In the genomic region with DNA sequence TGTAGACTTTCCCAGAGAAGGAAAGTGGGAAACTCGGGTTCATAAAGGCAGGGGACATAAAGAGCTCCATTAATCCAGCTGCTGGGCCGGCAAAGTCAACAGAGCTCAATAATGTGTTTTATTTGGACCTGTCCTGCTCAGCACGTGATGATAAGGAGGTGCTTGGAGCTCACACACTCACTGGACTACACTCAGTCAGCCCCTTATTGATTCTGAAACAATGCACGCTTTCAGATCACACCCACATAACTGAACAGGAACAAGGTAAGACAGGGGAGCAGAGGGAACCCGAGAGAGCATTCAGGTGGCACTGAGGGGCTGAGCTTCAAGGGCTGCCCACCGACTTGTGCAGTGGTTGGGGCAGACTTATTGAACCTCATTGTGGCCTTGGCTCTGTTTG, we compare ENCODE assay signal across 17 mouse cellular contexts.
DNase-seq lines count a peak whose midpoint lies in the region; ATAC-seq and TF ChIP-seq lines count a peak whose summit lies in the region.
"Had no signal": no experiment of that assay in that cellular context is flagged by ENCODE, and none has a peak within 500 bp of the region (broad histone marks: within the 10 kb centered on the region; RNA-seq: fewer than 3 reads in every experiment).

No protein-coding gene starts in this region.

- no peak for TF ChIP-seq CTCF in small intestine, adult 2 months (IDR thresholded peaks at IDR 0.05; ENCODE audit: extremely low read depth, insufficient read length, insufficient replicate concordance, low read depth, low read length)

- peaks cover 39% of the 10 kb centered on the region for H3K4me1 ChIP-seq in kidney, embryonic 16.5 days (ENCODE audit: insufficient read depth, low read length)
- H3K4me1 ChIP-seq in intestine, embryonic 15.5 days (replicated peaks): peaks cover 31% of the 10 kb centered on the region
- peaks cover 50% of the 10 kb centered on the region for H3K4me1 ChIP-seq in limb, embryonic 10.5 days
- peaks cover 13% of the 10 kb centered on the region; the same call in 1 of the 2 replicates for H3K4me1 ChIP-seq in small intestine, adult 2 months (ENCODE audit: control insufficient read depth, insufficient read depth, insufficient read length, low read length)

- no peak for ATAC-seq in kidney, embryonic 16.5 days (ENCODE audit: low FRiP score, low TSS enrichment)
- ATAC-seq in intestine, embryonic 15.5 days: peak; percentile 48
- ATAC-seq: midbrain, embryonic 16.5 days had no signal

- H3K27me3 ChIP-seq in kidney, embryonic 16.5 days (ENCODE audit: insufficient read depth, low read length): no peaks in the 10 kb centered on the region
- no peaks in the 10 kb centered on the region for H3K27me3 ChIP-seq in intestine, embryonic 15.5 days (replicated peaks)
- no peaks in the 10 kb centered on the region for H3K27me3 ChIP-seq in limb, embryonic 10.5 days (ENCODE audit: low read depth, poor library complexity, severe bottlenecking)
- H3K27me3 ChIP-seq in small intestine, adult 2 months (ENCODE audit: control insufficient read depth, insufficient read depth, low read length): no peaks in the 10 kb centered on the region
- H3K27me3 ChIP-seq: heart, embryonic 15.5 days; limb, embryonic 15.5 days had no signal

- no peak overlapping the region for H3K4me2 ChIP-seq in kidney, embryonic 16.5 days (replicated peaks; ENCODE audit: low read depth, low read length)
- H3K4me2 ChIP-seq in intestine, embryonic 15.5 days (replicated peaks): no peak overlapping the region
- H3K4me2 ChIP-seq: heart, embryonic 15.5 days; limb, embryonic 15.5 days had no signal

- 0 out of 2 replicates have a peak, but pooled peaks cover under 1% of the 10 kb centered on the region for H3K9me3 ChIP-seq in kidney, embryonic 16.5 days (ENCODE audit: low read length)
- no peaks in the 10 kb centered on the region for H3K9me3 ChIP-seq in intestine, embryonic 15.5 days
- no peaks in the 10 kb centered on the region for H3K9me3 ChIP-seq in limb, embryonic 10.5 days (replicated peaks)
- H3K9me3 ChIP-seq: heart, embryonic 15.5 days; hindbrain, embryonic 10.5 days; limb, embryonic 15.5 days had no signal

- no peak overlapping the region for H3K4me3 ChIP-seq in kidney, embryonic 16.5 days (ENCODE audit: low read length)
- H3K4me3 ChIP-seq in intestine, embryonic 15.5 days (replicated peaks): no peak overlapping the region
- no peak overlapping the region for H3K4me3 ChIP-seq in limb, embryonic 10.5 days
- no peak overlapping the region for H3K4me3 ChIP-seq in small intestine, adult 2 months (ENCODE audit: low read depth, low read length)
- H3K4me3 ChIP-seq: heart, embryonic 15.5 days; hindbrain, embryonic 10.5 days; limb, embryonic 15.5 days had no signal

- TF ChIP-seq POLR2A in small intestine, adult 2 months (IDR thresholded peaks at IDR 0.05; ENCODE audit: low read depth, low read length): no peak

- H3K9ac ChIP-seq in kidney, embryonic 16.5 days (replicated peaks; ENCODE audit: low read length): no peak overlapping the region
- H3K9ac ChIP-seq in intestine, embryonic 15.5 days: no peak overlapping the region
- H3K9ac ChIP-seq: heart, embryonic 15.5 days; limb, embryonic 15.5 days had no signal

- H3K27ac ChIP-seq in kidney, embryonic 16.5 days (ENCODE audit: low read length): peak overlapping the region; percentile 7; the same call in 1 of the 2 replicates
- peak overlapping the region; percentile 32; the same call in 1 of the 2 replicates for H3K27ac ChIP-seq in intestine, embryonic 15.5 days
- H3K27ac ChIP-seq in limb, embryonic 10.5 days: peak overlapping the region; percentile 2; the same call in 1 of the 2 replicates
- H3K27ac ChIP-seq in small intestine, adult 2 months (ENCODE audit: insufficient read depth, low read depth, low read length): peak overlapping the region; percentile 13; the same call in 1 of the 2 replicates
- H3K27ac ChIP-seq: heart, embryonic 15.5 days; hindbrain, embryonic 10.5 days; kidney, postnatal 0 days had no signal

- 49% methylated on average over 6 of the region's 6 CpGs for WGBS in kidney, embryonic 16.5 days
- 46% methylated on average over 6 of the region's 6 CpGs for WGBS in intestine, embryonic 15.5 days
- 84% methylated on average over 6 of the region's 6 CpGs for WGBS in limb, embryonic 10.5 days
- 27% methylated on average over 6 of the region's 6 CpGs for WGBS in small intestine, adult 2 months

- no peaks in the 10 kb centered on the region for H3K36me3 ChIP-seq in kidney, embryonic 16.5 days (ENCODE audit: insufficient read depth, low read length)
- H3K36me3 ChIP-seq in intestine, embryonic 15.5 days: no peaks in the 10 kb centered on the region
- H3K36me3 ChIP-seq in limb, embryonic 10.5 days: no peaks in the 10 kb centered on the region
- no peaks in the 10 kb centered on the region for H3K36me3 ChIP-seq in small intestine, adult 2 months (ENCODE audit: control insufficient read depth, insufficient read depth, low read length)
- H3K36me3 ChIP-seq: heart, embryonic 15.5 days; hindbrain, embryonic 10.5 days; limb, embryonic 15.5 days had no signal

- no peak for DNase-seq in kidney, postnatal 10 days
- DNase-seq in limb, embryonic 10.5 days (ENCODE audit: low spot score): no peak
- no peak for DNase-seq in embryo, embryonic 9.5 days (ENCODE audit: extremely low spot score)
- DNase-seq in cerebellum, adult 8-10 months: no peak
- DNase-seq: adrenal gland, postnatal 36 days; cerebellum, adult 9-10 months; gastrocnemius, postnatal 10 days; spleen, adult 18-20 months; thymus, postnatal 14 days had no signal
